Mouse (Mus musculus) lung, adult 2 months (tissue): ENCODE results near the gene Shroom3.

Experiments used
- CTCF ChIP-seq: fragments of 200-500 bp; IDR thresholded peaks from 2 replicates; pipeline ENCODE4 v1.5.1; 2011; ENCODE audit warnings: mild to moderate bottlenecking, low read length, control low read depth; ENCODE audit not compliant: insufficient read depth
- POLR2A ChIP-seq: fragments of 200-500 bp; IDR thresholded peaks from 2 replicates; pipeline ENCODE4 v1.6.1; 2011; ENCODE audit warnings: low read depth, mild to moderate bottlenecking, control low read depth, low read length, borderline replicate concordance; ENCODE audit errors: extremely low read depth

GRCm38 (mm10) chr5:93000060-93000459 lies 316.8 kb downstream of the Shroom3 start:
- TF ChIP-seq CTCF (no peak), POLR2A (no peak)
